Mouse (Mus musculus) megakaryocyte-erythroid progenitor cell, adult 5-6 weeks (primary cell): ENCODE results near the gene St8sia1. TPM values are rescaled to one million over a fixed set of nuclear protein-coding genes. Genes with fewer than 3 reads are reported as not detected.
"Not testable (repeated sequence)": the region's sequence is repeated elsewhere in the genome, so short reads cannot be mapped to it uniquely, and the experiment has no call there.

Source experiments
- ATAC-seq: replicated peaks from 2 replicates; pipeline ENCODE4 v1.8.0; 2016; ENCODE audit warnings: mild to moderate bottlenecking, inconsistent platforms; ENCODE audit not compliant: severe bottlenecking, poor library complexity, low FRiP score, low TSS enrichment
- total RNA-seq, 2 experiments: library from RNA; stranded (forward) in 1 of 2; stranded (reverse) in 1 of 2; fragments of 200-1000, 215-1000 nt in 1 of 2; fragments of >200 nt in 1 of 2; fragmentation: Nextera tagmentation in 1 of 2; gene quantifications; 2 replicates each; pipeline ENCODE4 v1.2.3; 2014 to 2017

St8sia1 gene
- total RNA-seq, 2 experiments from 2014 or later = 1.1 TPM; not detected in 1

GRCm38 (mm10) chr6:142985561-142986238 is 21.4 kb upstream of the St8sia1 start:
- not testable (repeated sequence) for ATAC-seq

GRCm38 (mm10) chr6:142979665-142980660 is 15.7 kb upstream of the St8sia1 start:
- peak; percentile 50 for ATAC-seq

DNA sequence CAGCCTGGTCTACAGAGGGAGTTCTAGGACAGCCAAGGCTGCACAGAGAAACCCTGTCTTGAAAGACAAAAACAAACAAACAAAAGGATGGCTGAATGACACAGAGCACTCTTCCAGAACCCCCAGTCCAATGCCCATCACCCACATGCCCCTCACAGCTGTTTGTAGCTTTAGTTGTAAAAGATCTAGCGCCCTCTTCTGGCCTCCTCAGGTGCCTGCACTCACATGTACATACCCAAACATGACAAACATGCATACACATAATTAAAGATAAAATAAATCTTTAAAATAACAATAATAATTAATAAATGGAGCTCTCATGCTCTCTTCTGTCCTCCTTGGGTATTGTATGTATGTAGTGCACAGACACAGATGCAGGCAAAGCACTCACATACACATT is 13.0 kb upstream of the St8sia1 start:
- no peak for ATAC-seq

- ATAC-seq = no peak
Observed at GRCm38 (mm10) chr6:142973289-142973688, 9.0 kb upstream of the St8sia1 start.

GRCm38 (mm10) chr6:142972205-142972604 is 8.0 kb upstream of the St8sia1 start:
- no peak for ATAC-seq

- ATAC-seq = no peak
Observed at GRCm38 (mm10) chr6:142967407-142967806, 3.2 kb upstream of the St8sia1 start.

GRCm38 (mm10) chr6:142964531-142965385 is 506 bp upstream of the St8sia1 start:
- ATAC-seq = peak; percentile 94

- ATAC-seq = no peak
Observed at GRCm38 (mm10) chr6:142963480-142964075, 674 bp downstream of the St8sia1 start.

GRCm38 (mm10) chr6:142962881-142963280 is 1.4 kb downstream of the St8sia1 start:
- no peak for ATAC-seq

DNA sequence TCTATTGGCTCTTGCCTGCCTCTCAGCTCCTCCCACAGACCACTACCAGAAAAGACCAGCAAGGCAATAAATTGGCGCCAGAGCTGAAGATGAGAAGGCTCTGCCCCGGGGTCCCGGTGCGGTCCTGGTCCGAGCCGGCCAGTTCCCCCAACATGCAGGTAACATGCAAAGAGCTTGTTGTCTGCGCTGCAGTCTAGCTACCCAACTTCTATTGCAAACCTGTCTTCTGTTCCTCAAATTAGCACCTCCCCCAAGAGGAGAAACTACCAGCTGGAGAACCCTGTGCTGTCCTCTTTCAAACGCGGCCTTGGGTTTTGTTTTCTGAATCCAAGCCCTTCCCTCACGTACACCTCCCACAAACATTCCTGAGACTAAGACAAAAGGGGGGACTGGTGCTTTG is 1.8 kb downstream of the St8sia1 start:
- no peak for ATAC-seq

- no peak for ATAC-seq
Observed at GRCm38 (mm10) chr6:142961721-142962455, 2.4 kb downstream of the St8sia1 start.

GRCm38 (mm10) chr6:142956556-142956955 is 7.7 kb downstream of the St8sia1 start:
- no peak for ATAC-seq

DNA sequence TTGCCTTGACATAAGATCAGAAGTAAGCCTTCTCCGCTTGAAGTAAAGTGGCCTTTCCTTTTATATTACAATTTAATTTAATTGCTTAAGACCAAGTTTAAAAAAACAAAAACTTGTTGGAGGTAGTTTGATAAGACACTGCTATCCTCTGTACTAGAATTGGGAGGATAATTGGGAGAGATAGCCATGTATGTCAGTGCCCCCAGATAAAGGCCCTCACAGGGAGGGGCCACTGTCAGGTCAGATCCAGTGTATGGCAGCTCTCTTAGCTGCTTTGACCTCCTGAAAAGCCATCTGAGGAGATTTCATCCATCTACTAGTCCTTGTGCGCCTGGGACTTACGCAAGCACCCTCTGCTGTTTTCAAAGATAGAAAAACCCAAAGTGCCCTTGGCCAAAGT is 9.0 kb downstream of the St8sia1 start:
- 0 out of 2 replicates have a peak, but pooled peaks have one; percentile 19 for ATAC-seq

GRCm38 (mm10) chr6:142953189-142953588 is 11.1 kb downstream of the St8sia1 start:
- ATAC-seq = no peak

DNA sequence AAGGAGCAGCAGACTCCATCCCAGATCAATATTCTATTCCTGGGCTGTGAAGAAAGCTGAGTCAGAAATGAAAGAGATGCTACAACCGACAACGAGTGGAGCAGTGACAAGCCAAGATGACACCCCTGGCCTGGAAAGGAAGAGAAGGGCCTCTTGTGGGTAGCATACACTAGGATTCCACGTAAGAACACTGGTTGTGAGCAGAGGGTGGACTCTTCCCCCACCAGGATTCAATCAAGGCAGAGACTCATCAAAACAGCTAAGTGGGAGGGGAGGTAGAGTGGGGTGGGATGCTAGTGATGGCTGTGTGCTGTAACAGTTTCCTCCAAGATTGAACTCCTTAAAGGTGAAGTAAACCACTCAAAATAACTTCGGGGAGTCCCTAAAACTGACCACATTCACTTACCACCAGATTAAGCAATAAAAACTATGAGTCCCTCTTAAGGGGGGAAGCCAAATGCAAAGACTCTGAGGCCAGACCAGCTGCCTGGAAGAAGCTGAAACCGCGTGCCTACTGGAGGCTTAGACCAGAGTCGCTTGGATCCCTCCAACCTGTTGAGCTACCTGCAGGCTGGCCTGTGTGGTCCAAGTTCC is 11.8 kb downstream of the St8sia1 start:
- ATAC-seq = no peak

- ATAC-seq = no peak
Observed at GRCm38 (mm10) chr6:142951564-142952308, 12.5 kb downstream of the St8sia1 start.

DNA sequence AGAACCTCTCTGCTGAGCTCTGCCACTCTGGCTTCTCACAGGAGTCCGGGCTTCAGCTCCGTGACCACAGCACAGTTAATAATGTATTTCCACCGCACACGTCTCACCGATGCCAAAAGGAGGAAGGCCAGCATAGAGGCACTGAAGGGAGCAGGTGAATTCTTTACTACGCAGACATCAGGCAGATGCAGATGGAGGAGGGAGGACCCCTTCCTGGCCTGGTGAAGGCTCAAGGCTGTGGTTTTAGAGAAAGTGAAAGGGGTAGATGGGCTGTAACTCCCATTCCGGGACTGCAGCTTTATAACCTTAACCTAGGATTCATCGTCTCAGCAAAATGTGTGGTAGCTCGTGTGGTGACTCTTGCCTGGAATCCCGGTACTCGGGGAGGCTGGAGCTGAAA is 13.9 kb downstream of the St8sia1 start:
- ATAC-seq = peak; percentile 34
